Mouse (Mus musculus) heart, postnatal 36 days (tissue): Measurements from ENCODE around the gene Trim68. TPM values are rescaled to one million over a fixed set of nuclear protein-coding genes. Genes with fewer than 3 reads are reported as not detected.
A peak's percentile ranks its signal among the peaks of the same experiment; 100 is the strongest.
"Not testable (repeated sequence)": the region's sequence is repeated elsewhere in the genome, so short reads cannot be mapped to it uniquely, and the experiment has no call there.

Experiments used
- DNase-seq, 2 experiments: peaks; one replicate each; pipeline ENCODE4 v3.0.0; 2021 to 2022
- intact Hi-C: fragments of 180-260 bp; cut with DNase I; formaldehyde crosslinking; loops from one replicate; pipeline ENCODE4 v1.15.1; 2025
- total RNA-seq, 2 experiments: library from RNA; stranded (reverse); gene quantifications; 2 replicates each; pipeline ENCODE4 v1.2.3; 2021

The Trim68 gene
- 1 to 10 TPM; 7.7 to 8.4 TPM for total RNA-seq

GRCm38 (mm10) chr7:102686944-102687501 lies at the start of gene Trim68:
Gene Trim68 (minus strand): TSS chr7:102687327.
- intact Hi-C loops, result no loop called here
- peak; percentile 85 to 88 for DNase-seq

- intact Hi-C loops, result no loop called here
- no peak for DNase-seq
Observed at GRCm38 (mm10) chr7:102733793-102734192, 46.7 kb upstream of the Trim68 start.

- DNase-seq, result no peak
- intact Hi-C loops, result no loop called here
Observed at GRCm38 (mm10) chr7:102727391-102727790, 40.3 kb upstream of the Trim68 start, which contains the start of gene Olfr559. Gene Olfr559 (minus strand): TSS chr7:102727491.

GRCm38 (mm10) chr7:102718970-102719369 lies 31.8 kb upstream of the Trim68 start, which contains the start of gene Olfr33:
Gene Olfr33 (minus strand): TSS chr7:102719070.
- DNase-seq, result no peak
- intact Hi-C loops, result no loop called here

GRCm38 (mm10) chr7:102701915-102702314 lies 14.8 kb upstream of the Trim68 start, which contains the start of gene Olfr558:
Gene Olfr558 (plus strand): TSS chr7:102702215.
- intact Hi-C loops, result no loop called here
- DNase-seq, result no peak

- no peak for DNase-seq
- intact Hi-C loops, result loop anchor here (10.0 kb wide), 1 partner anchor 216 kb away; the partner anchor contains the start of gene Olfr571
Observed at GRCm38 (mm10) chr7:102698461-102698860, 11.3 kb upstream of the Trim68 start.

GRCm38 (mm10) chr7:102695358-102696125 lies 8.4 kb upstream of the Trim68 start, which contains the start of gene Olfr557:
Gene Olfr557 (plus strand): TSS chr7:102695910.
- intact Hi-C loops, result loop anchor here (10.0 kb wide), 1 partner anchor 219 kb away; the partner anchor contains the start of gene Olfr571
- DNase-seq, result peak; percentile 12 to 23

- no peak for DNase-seq
- intact Hi-C loops, result loop anchor here (5.0 kb wide), 1 partner anchor 115 kb away; the partner anchor contains the start of gene Trim21
Observed at GRCm38 (mm10) chr7:102681916-102682315, 5.2 kb downstream of the Trim68 start.

GRCm38 (mm10) chr7:102676225-102676624 lies 10.9 kb downstream of the Trim68 start:
- no peak for DNase-seq
- intact Hi-C loops, result no loop called here

- DNase-seq, result no peak
- intact Hi-C loops, result loop anchor here (2.0 kb wide), 2 partner anchors 87 to 253 kb away; no protein-coding TSS in a partner anchor
Observed at GRCm38 (mm10) chr7:102665378-102665777, 21.7 kb downstream of the Trim68 start.

GRCm38 (mm10) chr7:102664599-102664998 lies 22.5 kb downstream of the Trim68 start, which contains the start of gene Olfr556:
Gene Olfr556 (plus strand): TSS chr7:102664899.
- intact Hi-C loops, result loop anchor here (2.0 kb wide), 2 partner anchors 88 to 254 kb away; no protein-coding TSS in a partner anchor
- DNase-seq, result no peak

GRCm38 (mm10) chr7:102658523-102658922 lies 28.6 kb downstream of the Trim68 start, which contains the start of gene Olfr555:
Gene Olfr555 (plus strand): TSS chr7:102658823.
- intact Hi-C loops, result no loop called here
- no peak for DNase-seq

GRCm38 (mm10) chr7:102644945-102645344 lies 42.2 kb downstream of the Trim68 start:
- intact Hi-C loops, DNase-seq: not testable (repeated sequence)

GRCm38 (mm10) chr7:102638132-102638531 lies 49.0 kb downstream of the Trim68 start, which contains the start of gene Olfr554:
Gene Olfr554 (plus strand): TSS chr7:102638432.
- no peak for DNase-seq
- intact Hi-C loops, result no loop called here

- intact Hi-C loops, result loop anchor here (1.0 kb wide), 2 partner anchors 123 to 128 kb away; no protein-coding TSS in a partner anchor
- DNase-seq, result peak; percentile 38 to 43
Observed at GRCm38 (mm10) chr7:102636665-102637064, 50.5 kb downstream of the Trim68 start.

Other genes with a start within 250 kb of the Trim68 start
- gene Rrm1, start 245.6 kb downstream of the Trim68 start, total RNA-seq, result 10 to 100 TPM in 1 of 2 experiments, 1 to 10 TPM in 1; 9.6 to 10.9 TPM
- not detected for gene Olfr543, start 205.6 kb downstream of the Trim68 start, total RNA-seq
- not detected for gene Olfr544, start 199.0 kb downstream of the Trim68 start, total RNA-seq
- not detected for gene Olfr545, start 187.8 kb downstream of the Trim68 start, total RNA-seq
- gene Olfr547, start 152.6 kb downstream of the Trim68 start, total RNA-seq, result not detected
- gene Olfr548-ps1, start 146.4 kb downstream of the Trim68 start, total RNA-seq, result not detected
- gene Olfr549, start 137.5 kb downstream of the Trim68 start, total RNA-seq, result not detected
- 1 to 10 TPM; 5.2 to 7.0 TPM for gene Trim21, start 121.8 kb downstream of the Trim68 start, total RNA-seq
- gene Olfr550, start 115.9 kb downstream of the Trim68 start, total RNA-seq, result under 1 TPM in 1 of 2 experiments, not detected in 1; 0.08 TPM
- not detected for gene Olfr551, start 95.4 kb downstream of the Trim68 start, total RNA-seq
- gene Olfr552, start 89.6 kb downstream of the Trim68 start, total RNA-seq, result under 1 TPM; 0.14 TPM
- not detected for gene Olfr553, start 69.1 kb downstream of the Trim68 start, total RNA-seq
- not detected for gene Olfr554, start 48.9 kb downstream of the Trim68 start, total RNA-seq
- gene Olfr555, start 28.5 kb downstream of the Trim68 start, total RNA-seq, result not detected
- not detected for gene Olfr556, start 22.4 kb downstream of the Trim68 start, total RNA-seq
- gene Olfr557, start 8.6 kb upstream of the Trim68 start, total RNA-seq, result not detected
- 1 to 10 TPM; 2.5 to 3.0 TPM for gene Olfr558, start 14.9 kb upstream of the Trim68 start, total RNA-seq
- gene Olfr33, start 31.7 kb upstream of the Trim68 start, total RNA-seq, result not detected
- not detected for gene Olfr559, start 40.2 kb upstream of the Trim68 start, total RNA-seq
- not detected for gene Olfr560, start 72.0 kb upstream of the Trim68 start, total RNA-seq
- under 1 TPM; 0.28 to 0.68 TPM for gene Olfr78, start 72.1 kb upstream of the Trim68 start, total RNA-seq
- not detected for gene Olfr561, start 83.9 kb upstream of the Trim68 start, total RNA-seq
- gene Olfr564, start 116.2 kb upstream of the Trim68 start, total RNA-seq, result not detected
- not detected for gene Olfr566, start 171.4 kb upstream of the Trim68 start, total RNA-seq
- not detected for gene Olfr568, start 189.8 kb upstream of the Trim68 start, total RNA-seq
- not detected for gene Olfr569, start 203.6 kb upstream of the Trim68 start, total RNA-seq
- gene Olfr570, start 207.2 kb upstream of the Trim68 start, total RNA-seq, result not detected
- gene Olfr571, start 230.2 kb upstream of the Trim68 start, total RNA-seq, result not detected
- not detected for gene Olfr572, start 237.1 kb upstream of the Trim68 start, total RNA-seq